Mouse (Mus musculus) left cerebral cortex, postnatal 36 days (tissue): ENCODE results near the gene Gal. TPM values are rescaled to one million over a fixed set of nuclear protein-coding genes. Genes with fewer than 3 reads are reported as not detected.

ENCODE experiments used
- DNase-seq, 2 experiments: peaks; one replicate each; pipeline ENCODE4 v3.0.0; 2021 to 2022; ENCODE audit warnings: low spot score in 2 of 2, mixed read lengths in 1 of 2
- intact Hi-C: fragments of 180-260 bp; cut with DNase I; formaldehyde crosslinking; loops from one replicate; pipeline ENCODE4 v1.15.1; 2025
- total RNA-seq, 2 experiments: library from RNA; stranded (reverse); gene quantifications; 2 replicates each; pipeline ENCODE4 v1.2.3; 2021

The Gal gene
- under 1 TPM in 1 of 2 experiments, not detected in 1; 0.52 TPM for total RNA-seq

DNA sequence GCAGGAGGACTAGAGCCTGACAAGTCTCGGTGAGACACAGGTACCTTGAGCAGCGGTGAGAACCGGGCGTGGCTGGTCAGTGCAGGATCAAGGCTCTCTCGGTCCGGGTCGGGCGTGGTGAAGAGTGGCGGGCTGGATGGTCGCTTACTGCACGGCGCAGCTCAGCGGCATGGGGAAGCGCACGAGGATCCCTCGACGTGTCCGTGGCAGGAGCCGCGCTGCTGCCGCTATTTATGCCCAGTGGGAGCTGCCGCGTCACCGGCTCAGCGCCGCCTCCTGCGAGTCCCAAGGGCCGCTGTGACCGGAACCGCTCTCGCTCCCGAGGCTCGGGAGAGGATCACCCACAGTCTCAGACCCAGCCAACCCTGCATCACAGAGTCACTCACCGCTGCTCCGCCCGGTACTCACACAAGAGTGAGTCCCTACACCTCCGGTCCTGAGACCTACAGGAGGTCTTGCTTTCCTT is at the start of gene Gal:
Gene Gal, minus strand, starts transcription at position 277 of the 466 bp plus-strand sequence.
- DNase-seq, result no peak
- intact Hi-C loops, result no loop called here

DNA sequence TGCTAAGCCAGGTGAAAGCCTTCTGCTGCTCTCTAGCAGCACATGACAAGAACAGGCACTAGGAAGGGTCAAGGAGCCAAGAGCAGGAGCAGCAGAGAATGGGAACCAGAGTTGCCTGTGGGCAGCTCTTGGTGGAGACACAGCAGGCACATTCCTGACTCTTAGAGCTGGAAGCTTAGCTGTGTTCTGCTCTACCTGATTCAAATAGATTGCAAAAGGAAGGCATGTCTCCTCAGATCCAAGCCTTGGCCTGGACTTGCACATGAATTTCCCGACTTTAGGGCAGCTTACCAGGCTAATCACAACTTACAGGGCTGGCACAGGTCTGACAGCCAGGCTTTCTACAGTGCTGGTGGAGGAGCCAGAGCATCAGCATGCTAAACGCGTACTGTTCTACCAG is 45.6 kb upstream of the Gal start:
- intact Hi-C loops, result no loop called here
- no peak for DNase-seq

DNA sequence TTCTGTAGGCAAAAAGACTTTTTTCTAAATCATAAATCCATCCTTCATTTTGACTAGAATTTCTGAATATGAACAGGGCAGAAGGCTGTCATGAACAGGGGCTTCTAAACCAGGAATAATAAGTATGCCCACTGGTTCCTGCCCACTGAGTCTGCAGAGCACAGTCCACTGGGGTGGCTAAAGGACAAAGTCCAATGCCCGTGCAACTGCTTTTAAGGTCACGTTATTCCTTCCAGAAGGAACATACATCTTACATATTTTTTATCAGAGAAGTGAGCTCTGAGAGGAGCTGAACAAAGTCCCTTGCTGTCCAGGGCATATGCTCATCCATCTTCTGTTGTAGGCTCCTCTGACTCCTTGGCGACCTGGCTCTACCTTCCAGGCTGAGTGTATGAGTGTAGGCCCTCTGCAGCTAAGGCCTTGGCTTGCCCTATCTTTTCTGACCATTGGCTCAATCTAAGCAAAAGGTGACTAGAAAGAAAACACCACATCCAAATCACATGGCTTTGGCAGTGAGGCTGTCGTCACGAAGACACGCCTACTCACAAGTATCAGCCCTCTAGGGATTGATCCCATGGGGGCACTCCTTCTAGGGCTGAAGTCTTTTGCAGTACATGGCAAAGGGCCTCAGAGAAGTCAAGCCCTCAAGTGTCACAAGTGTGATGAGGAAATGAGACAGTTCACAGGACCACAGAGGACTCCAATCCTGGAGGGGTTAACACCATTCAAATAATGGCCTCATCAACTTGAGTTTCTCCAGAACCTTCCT is 44.2 kb upstream of the Gal start:
- intact Hi-C loops, result no loop called here
- DNase-seq, result no peak

DNA sequence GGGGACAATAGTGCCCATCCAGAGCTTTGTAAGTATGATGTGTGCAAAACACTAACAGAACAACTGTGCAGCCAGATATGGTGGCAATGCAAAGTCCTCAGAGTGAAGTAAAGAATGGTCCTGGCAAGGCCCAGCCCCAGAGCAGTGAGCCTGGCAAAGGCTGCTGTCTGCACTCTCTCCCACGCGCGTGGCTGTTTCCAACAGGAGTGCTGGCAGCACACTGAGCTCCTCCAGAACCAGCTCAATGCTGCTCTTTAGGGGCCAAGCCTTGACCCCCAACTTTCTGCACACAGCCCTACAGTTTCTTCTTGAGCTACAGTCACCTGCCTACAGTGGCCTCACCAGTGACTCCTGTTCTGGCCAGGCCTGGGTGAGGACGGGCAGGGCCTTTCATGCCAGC is 43.4 kb upstream of the Gal start:
- DNase-seq, result peak in 1 of 2 experiments; percentile 25
- intact Hi-C loops, result no loop called here

DNA sequence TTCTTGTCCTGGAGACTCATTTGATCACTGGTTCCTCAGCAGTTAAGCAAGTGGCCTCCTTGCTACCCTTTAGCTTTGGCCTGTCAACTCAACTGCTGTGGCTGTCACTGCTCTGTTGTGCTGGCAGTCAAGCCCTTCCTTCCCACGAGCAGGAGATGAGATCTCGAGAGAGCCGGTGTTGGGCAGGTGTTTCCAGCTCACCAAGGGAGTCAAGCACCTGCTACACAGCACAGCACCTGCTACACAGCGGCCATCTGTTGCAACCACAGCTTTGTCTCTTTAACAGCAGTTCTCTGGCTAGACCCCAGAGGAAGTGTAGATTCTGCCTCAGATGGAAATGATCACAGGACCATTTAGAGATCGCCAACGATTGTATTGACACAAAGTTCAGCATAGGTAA is 37.3 kb upstream of the Gal start:
- intact Hi-C loops, result loop anchor here (2.0 to 5.0 kb wide), 3 partner anchors 63 to 244 kb away; partner anchors contain the start of gene Tesmin
- DNase-seq, result no peak

DNA sequence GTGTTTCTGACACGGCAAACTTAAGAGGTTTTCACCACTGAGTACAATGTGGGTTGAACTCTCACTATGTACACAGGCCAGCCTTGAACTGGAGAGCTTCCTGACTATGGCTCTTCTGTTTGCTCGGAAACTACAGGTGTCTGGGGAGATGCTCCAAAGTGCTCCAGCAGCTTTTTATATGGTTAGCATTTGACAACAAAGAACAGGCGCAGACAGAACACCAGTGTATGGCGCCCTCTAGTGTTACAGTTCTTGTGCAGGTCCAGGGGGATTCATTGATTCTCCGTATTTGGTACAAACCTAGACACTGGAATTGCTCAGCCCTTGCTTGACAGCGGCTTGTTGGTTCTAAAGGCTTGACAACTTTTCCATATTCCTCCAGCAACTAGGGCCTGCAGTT is 36.8 kb upstream of the Gal start:
- intact Hi-C loops, result loop anchor here (2.0 to 5.0 kb wide), 3 partner anchors 62 to 244 kb away; partner anchors contain the start of gene Tesmin
- DNase-seq, result peak; percentile 58 to 72

DNA sequence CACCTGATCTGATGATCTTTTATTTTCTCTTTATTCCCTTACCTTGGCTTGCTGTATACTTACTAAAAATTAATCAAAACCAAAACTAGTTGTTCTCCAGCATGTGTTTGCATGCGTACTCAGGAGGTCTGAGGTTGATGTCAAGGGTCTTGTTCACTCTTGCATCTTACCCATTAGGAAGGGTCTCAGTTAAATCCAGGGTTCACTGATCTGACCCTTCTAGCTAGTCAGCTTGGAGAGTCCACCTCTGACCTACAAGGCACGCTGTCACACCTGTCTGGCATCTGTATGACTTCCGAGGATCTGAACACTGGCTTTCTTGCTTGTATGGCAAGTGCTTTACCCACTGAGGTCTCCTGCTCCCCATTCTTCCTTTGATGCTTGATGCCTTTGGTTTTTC is 36.4 kb upstream of the Gal start:
- intact Hi-C loops, result loop anchor here (2.0 to 5.0 kb wide), 3 partner anchors 62 to 243 kb away; partner anchors contain the start of gene Tesmin

DNA sequence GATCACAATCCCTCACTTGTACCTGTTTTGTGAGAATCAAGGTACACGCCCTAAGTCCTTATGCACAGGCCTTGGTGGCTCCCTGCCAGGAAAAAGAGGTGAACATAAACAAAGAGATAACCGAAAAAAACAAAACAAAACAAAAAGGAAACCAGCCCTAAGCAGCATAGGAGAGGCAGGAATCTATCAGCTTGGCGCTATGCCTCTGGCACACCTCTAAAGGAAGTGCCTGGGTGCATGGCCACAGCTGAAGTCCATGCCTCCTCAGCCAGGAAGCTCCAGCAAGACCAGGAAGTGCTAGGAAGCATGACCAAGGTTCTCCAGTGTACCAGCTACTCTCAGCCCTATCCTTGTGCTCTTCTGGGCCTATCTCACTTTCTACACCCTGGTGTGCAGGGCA is 34.9 kb upstream of the Gal start:
- no peak for DNase-seq
- intact Hi-C loops, result loop anchor here (10.0 kb wide), 1 partner anchor 134 kb away; no protein-coding TSS in a partner anchor

More for the DNA sequence above, 36.4 kb upstream of the Gal start:
- no peak for DNase-seq

DNA sequence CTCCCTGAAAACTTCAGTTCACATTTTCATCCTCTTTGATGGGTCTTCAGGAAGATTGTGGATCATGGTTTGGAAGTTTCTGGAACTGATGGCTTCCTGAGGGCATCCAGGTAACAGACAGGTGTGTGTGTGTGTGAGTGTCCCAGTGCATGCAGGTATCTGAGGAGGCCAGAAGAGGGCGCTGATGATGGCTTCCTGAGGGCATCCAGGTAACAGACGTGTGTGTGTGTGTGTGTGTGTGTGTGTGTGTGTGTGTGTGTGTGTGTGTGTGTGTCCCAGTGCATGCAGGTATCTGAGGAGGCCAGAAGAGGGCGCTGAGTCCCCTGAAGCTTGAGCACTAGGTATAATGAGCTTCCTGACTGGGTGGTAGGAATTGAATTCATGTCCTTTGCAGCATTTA is 33.0 kb upstream of the Gal start:
- intact Hi-C loops, result loop anchor here (10.0 kb wide), 1 partner anchor 133 kb away; no protein-coding TSS in a partner anchor

DNA sequence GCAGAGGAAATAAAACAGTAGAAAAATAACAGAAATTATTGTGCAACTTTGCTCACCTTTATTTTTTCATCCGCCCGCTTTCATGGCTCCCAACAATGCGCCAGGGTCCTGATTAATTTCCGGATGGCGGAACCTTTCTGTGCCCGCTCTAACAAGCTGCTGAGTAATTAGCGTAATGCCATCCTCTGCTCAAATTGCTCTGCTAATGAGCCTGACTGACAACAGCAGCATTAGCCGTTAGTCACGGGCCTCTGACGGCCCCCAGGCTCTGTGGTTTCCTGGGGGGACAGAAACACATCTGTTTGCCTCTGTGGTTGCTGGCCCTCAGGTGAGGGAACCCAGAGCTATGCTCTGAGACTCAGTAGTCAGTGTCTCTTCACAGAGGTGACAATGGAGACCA is 26.7 kb upstream of the Gal start:
- intact Hi-C loops, result loop anchor here (10.0 kb wide), 1 partner anchor 126 kb away; no protein-coding TSS in a partner anchor
- DNase-seq, result no peak

More for the DNA sequence above, 33.0 kb upstream of the Gal start:
- DNase-seq, result no peak

DNA sequence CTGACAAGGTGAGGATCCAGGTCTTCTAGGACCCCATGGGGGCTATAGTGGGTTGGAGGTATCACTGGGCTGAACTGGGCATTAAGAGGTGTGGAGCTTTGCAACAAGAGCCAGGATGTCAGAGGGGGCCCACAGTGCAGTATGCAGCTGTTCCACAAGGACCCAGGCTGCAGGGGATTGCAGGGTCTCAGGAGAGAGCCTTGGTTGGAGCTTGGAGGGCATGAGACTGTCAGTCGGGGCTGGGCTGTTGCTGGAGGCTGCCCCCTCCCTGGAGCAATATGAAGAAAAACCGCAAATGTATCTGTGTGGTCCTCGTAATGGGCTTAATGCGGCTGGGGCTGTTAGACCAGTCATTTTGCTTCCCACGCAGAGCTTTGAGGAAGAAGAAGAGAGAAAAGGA is 26.3 kb upstream of the Gal start:
- intact Hi-C loops, result loop anchor here (10.0 kb wide), 1 partner anchor 126 kb away; no protein-coding TSS in a partner anchor
- no peak for DNase-seq

DNA sequence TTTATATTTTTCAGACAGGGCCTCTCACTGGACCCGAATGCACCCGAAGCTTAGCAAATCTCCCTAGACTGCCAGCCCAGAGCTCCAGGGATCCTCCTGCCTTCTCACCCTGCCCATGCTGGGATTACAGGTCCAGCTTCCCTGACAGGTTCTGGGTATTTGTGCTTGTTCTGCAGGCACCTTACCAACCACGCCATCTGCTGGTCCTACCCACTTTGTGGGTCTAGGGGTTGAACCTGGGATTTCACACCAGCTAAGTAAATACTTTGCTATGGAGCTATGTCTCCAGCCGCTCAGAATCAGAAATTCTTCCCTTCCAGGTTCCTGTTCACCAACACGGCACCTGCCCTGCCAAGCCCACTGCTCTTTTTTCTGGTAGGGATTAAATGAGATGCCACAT is 23.6 kb upstream of the Gal start:
- intact Hi-C loops, result no loop called here
- no peak for DNase-seq

DNA sequence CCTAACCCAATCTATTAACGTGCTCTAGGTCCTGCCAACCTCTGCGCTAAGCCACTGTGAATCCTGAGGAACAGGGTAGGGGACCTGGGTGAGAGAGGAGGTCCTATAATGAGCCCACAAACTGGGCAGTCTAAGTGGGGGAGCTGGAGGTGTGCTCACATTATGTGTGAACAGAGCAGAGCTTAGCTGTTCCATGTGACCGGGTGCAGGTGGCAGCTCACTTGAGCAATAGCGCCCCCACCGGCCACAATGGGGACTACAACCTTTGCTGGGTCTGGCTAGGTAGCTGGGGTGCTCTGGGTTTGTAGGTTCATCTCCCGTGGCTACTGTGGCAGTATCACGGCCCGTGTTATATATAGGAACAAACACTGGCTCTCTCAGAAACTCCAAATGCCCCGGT is 22.5 kb upstream of the Gal start:
- intact Hi-C loops, result no loop called here
- DNase-seq, result no peak

DNA sequence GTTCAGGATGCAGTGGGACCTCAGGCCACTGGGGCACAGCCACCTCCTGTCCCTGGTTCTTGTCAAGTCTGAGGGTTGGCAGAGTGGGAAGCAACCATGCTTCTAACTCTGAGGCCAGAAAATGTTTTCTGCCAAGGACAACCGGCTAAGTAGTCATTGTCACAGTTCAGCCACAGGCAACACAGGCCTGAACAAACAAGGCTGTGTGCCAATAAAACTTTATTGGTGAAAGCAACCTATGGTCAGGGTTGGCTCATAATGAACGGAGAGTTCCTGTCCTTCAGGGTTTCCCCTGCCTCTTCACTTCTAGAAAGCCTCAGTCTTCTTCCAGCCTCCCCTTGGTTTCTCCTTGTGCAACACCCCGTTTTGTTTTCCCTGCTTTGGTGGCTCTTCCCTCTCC is 21.5 kb upstream of the Gal start:
- no peak for DNase-seq
- intact Hi-C loops, result no loop called here

DNA sequence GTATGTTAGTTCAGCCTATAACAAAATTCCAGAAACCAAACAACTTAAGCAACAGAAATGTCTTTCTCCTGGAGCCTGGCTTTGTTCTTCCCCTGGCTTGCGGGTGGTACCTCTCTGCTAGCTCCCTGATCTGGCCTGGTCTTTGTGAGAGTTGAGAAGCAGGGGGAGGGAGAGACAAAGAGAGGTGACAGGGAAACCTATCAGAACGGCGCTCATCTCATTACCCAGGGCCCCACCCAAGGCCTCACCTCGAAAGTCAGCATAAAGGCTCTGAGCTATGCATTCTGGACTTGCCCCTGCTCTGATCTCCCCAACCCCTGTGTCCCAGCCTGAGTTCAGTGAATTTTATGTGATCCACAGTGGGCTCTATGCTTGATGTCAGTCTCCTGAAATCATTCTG is 20.3 kb upstream of the Gal start:
- intact Hi-C loops, result no loop called here

DNA sequence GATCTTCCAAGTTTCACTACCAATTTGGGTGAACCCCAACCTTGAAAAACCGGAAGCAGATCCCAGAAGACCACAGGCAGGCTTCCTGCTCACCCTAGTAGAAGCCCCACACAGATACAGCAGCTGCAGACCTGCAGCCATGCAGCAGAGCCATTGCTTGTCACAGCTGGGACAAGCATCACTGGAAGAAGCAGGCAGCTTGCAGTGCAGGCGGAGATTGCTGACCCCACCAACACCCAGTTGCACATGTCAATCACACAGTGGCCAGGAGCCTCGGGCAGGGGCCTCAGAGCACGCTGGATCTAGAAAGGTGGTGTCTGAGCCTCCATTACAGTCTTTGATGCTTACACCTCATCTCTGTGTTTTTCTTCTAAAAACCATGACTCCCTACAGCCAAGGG is 19.8 kb upstream of the Gal start:
- no peak for DNase-seq
- intact Hi-C loops, result no loop called here

More for the DNA sequence above, 20.3 kb upstream of the Gal start:
- DNase-seq, result no peak

DNA sequence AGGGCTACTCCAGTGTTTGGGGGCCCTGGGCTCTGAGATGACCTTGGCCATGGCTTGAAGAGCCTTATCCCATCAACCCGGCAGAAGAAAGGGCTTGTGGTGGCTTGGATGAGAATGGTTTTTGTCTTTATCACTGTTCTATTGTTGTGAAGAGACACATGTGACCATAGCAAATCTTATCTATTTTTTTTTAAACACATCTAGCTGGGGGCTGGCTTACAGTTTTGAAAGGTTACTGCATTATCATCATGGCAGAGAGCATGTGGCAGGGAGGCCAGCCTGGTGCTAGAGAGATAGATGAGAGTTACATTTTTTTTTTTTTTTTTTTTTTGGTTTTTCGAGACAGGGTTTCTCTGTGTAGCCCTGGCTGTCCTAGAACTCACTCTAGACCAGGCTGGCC is 17.6 kb upstream of the Gal start:
- intact Hi-C loops, result no loop called here

DNA sequence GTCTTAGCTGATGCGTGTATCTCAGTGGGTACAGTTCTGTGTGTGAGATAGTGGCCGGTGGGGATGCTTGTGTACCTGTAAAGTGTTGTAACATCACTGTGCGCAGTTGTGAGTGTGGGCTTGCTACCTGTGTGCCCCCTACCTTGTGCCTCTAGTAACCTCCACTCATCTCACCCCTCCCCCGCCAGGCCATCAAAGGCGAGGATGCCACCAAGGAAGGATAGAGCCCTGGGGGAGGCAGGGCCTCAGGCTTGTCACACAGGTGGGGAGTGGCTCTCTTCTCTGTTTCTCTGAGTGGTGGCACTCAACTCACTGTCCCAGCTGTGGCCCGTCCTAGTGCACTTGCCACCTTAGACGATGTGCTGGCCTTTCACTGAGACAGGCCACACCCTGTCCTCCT is 16.7 kb upstream of the Gal start:
- no peak for DNase-seq
- intact Hi-C loops, result no loop called here

More for the DNA sequence above, 17.6 kb upstream of the Gal start:
- DNase-seq, result no peak

DNA sequence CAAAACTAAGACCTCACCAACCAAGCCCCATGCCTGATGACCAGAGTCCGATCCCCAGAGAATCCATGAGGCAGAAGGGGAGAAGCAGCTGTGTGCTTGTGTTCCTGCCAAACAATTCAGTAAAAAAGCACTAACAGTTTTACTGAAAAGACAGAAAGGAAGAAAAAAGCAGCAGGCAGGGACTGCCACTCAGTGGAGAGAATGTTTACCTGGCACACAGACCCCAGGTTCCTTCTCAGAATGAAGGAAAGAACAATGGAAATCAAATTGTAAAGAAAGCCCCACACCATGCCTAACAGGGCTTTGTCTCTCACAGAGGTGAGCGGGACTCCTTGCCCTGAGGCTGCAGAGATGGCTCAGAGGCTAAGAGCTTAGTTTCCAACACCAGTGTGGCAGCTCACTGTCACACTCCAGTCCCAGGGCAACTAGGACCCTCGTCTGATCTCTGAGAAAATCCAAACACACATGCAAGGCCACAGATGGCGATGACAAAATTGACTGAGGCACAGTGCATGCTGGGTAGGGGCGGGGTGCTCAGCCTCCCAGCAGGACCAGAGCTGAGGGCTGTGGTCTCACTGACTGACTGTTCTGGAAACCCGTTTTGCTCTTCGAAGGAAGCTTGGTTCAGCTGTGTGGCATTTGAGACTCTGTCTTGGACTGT is 14.9 kb upstream of the Gal start:
- intact Hi-C loops, result no loop called here
- DNase-seq, result no peak

DNA sequence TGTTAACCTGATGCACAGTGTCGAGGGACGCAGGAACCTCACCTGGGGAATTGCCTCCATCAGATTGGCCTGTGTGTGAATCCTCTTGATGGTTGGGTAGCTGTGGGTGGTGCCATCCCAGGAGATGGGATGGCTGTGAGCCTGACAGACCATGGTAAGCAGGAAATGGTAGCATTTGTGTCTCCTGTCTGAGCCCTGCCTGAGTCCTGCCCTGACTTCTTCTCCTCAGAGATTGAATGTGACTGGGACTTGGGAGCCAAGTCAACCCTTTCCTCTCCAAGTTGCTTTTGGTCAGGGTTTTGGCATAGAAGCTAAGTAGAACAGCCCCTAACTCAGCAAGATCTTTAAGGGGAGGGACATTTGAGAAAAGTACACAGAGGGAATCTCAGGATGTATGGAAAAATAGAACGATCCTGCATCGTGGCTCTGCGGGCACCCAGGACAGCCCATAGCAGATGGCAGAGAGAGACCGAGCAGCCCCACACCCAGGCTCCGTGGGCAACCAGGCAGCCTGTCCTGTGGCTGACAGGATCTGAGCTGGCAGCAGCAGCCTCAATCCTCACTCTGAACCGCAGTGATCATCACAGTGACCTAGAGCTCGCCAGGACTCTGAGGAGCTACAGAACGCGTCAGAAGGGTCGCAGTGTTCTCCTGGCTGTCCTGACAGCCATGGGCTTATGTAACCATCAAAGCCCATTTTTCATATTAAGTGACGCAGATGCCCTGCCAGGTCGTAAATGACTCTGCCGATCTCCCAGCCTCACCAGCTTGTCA is 13.9 kb upstream of the Gal start:
- intact Hi-C loops, result no loop called here
- DNase-seq, result no peak
